Mouse (Mus musculus) CH12F3 (cell line): Measurements from ENCODE around the gene Baiap3.

Experiments used
- in situ Hi-C: fragments of 300-500 bp; cut with MboI; formaldehyde crosslinking; loops from 2 replicates; pipeline ENCODE4 v1.14.3; 2020; ENCODE audit warnings: low sequenced_read_pairs

Gene Baiap3

GRCm38 (mm10) chr17:25256140-25256754, at the start of gene Baiap3:
Gene Baiap3, minus strand, starts transcription at chr17:25256364.
- in situ Hi-C loops, result no loop called here

- in situ Hi-C loops, result no loop called here
Measured at GRCm38 (mm10) chr17:25298094-25298493, 41.9 kb upstream of the Baiap3 start, which contains the start of gene Prss34. Gene Prss34, plus strand, starts transcription at chr17:25298394.

DNA sequence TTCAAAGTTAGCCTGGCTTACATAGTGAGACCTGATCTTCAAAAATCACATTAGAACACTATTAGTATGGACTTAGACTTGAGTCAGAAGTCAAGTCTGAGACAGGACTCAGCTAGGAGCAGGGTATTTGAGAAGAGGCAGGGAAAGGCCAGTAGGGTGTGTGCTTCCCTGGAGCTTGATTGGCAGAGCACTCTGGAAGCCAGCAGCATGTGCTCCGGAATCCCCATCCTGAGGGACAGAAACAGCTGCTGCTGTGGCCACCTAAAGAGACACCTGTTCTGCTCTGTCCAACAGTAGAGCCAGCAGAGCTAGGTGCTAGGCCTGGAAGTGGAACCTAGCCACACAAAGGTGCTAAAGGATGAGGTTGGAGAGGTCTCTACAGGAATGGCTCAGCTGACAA, 37.9 kb upstream of the Baiap3 start:
- in situ Hi-C loops, result no loop called here

- in situ Hi-C loops, result no loop called here
Measured at GRCm38 (mm10) chr17:25293495-25293894, 37.3 kb upstream of the Baiap3 start.

- in situ Hi-C loops, result no loop called here
Measured at GRCm38 (mm10) chr17:25290411-25290810, 34.2 kb upstream of the Baiap3 start.

GRCm38 (mm10) chr17:25288842-25289241, 32.7 kb upstream of the Baiap3 start:
- in situ Hi-C loops, result no loop called here

DNA sequence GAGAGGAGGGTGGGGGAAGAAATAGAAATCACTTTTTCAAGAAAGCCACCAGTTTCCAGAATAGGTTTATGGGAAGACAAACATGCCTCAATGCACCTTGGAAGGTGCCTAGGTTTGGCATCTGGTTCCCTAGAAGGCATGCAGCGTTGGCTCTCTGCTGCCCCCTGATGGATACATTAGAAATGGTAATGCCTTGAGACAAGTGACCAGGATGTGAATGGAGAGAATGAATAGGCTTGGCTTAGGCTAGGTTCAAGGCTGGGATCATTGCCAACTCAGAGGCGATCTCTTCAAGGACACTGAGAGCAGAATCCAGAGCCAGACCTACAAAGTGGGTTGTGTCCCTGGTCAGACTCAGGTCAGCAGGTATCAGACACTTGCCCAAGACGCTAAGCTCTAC, 28.9 kb upstream of the Baiap3 start:
- in situ Hi-C loops, result no loop called here

- in situ Hi-C loops, result no loop called here
Measured at GRCm38 (mm10) chr17:25282133-25282532, 26.0 kb upstream of the Baiap3 start.

DNA sequence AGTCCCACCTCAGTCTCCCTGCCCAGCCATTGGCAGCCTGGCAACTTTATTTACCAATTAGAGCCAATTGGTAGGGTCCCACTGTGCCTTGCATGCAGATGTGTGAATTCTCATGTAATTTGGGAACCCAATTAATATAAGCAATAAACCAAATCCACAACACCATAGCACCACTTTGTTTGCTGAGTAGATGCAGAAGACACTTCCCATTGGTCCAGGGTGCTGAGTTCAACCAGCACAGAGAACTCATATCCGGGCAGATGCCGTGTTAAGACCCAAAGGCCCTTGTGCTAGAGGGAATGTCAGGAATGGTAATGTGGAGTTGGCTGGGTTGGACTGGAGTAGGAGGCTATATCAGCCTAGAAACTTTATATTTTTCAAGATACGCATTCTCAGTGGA, 19.7 kb upstream of the Baiap3 start:
- in situ Hi-C loops, result no loop called here

DNA sequence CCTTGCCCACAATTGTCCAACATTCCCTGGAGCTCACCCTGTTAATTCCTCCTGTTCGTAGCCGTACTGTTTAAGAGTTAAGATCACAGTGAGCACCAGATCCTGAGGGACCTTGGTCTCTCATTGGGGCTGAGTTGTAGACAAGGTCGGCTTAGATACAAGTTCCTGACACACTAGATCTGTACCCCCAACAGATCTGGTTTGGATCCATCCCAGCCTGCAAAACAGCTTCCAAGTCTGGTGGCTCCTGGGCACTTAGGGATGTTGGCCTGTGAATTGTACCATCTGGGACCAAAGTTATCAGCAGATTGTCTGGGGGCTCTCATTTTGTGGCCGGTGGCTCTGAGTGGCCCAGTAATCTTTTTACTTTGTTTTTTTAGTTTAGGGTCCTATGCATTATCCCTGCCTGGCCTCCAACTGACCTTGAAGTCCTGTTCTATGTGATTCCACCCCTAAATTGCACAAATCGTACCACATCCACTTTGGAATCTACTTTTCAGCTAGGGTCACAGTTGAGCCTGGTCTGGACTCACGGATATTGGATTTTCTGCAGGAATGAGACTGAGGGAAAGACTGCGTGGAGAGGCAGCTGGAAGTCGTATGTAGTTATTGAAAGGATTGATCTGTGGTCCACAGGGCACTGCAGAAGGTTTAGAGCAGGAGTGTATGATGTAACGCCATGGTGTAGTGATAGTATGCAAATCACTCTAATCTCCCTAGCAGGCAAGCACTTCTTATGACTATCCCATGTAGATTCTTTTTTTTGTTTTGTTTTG, 18.6 kb upstream of the Baiap3 start, which contains the start of gene Ube2i:
Gene Ube2i (minus strand): TSS at position 52 of the 776 bp plus-strand sequence.
- in situ Hi-C loops, result no loop called here

GRCm38 (mm10) chr17:25273706-25274501, 17.7 kb upstream of the Baiap3 start:
- in situ Hi-C loops, result no loop called here

- in situ Hi-C loops, result no loop called here
Measured at GRCm38 (mm10) chr17:25272951-25273705, 17.0 kb upstream of the Baiap3 start.

DNA sequence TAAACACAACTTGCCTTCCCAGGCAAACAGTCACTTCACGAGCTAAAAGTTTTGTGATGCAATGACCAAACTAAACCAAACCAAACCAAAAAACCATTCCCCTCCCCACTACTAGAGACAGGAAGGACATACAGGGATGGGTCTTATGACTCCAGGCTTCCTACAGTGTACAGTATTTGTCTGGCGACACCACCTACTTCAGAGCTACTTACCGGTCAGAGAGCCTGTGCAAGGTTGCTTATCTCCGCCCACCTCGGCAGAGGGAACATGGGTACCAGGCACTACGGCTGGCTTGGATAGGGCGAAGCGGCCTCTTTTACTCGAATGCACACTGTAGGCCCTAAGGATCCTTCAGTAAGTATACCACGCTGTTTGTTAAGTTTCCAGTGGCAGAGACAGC, 16.2 kb upstream of the Baiap3 start:
- in situ Hi-C loops, result no loop called here

- in situ Hi-C loops, result no loop called here
Measured at GRCm38 (mm10) chr17:25270795-25271335, 14.7 kb upstream of the Baiap3 start.

DNA sequence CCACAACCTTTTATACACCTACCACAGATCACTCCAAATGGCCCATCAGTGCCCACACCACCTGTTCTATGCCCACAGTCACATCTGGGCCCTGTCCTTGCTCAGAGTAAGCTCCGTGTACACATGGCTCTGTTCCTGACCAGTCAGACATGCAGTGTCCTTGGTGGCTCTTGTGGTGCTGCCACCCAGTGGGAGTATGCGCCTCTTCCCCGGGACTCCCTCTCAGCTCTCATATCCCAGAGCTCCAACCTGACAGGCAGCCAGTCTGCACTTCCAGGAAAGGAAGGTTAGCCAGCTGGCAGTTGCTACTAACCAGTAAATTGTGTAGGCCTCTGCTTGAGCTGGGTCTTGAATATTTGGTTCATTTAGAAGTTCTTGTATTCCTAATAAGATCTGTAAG, 8.3 kb upstream of the Baiap3 start:
- in situ Hi-C loops, result no loop called here

- in situ Hi-C loops, result no loop called here
Measured at GRCm38 (mm10) chr17:25257804-25258261, 1.7 kb upstream of the Baiap3 start.

DNA sequence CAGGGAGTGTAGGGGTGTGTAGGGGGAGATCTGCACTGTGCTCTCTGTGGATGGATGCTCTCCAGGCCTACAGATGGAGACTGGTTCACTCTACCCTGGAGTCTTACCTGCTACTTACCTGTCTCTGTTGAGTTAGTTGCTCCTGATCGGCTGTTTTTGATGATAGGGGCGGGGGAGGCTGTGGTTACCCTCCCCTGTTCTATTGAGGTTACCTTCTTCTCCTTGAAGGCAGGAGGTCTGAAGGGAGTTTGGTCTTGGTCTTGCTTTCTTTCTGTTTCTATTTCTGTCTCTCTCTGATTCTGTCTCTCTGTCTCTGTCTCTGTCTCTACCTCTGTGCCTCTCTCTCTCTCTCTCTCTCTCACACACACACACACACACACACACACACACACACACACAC, 1.1 kb downstream of the Baiap3 start:
- in situ Hi-C loops, result no loop called here

DNA sequence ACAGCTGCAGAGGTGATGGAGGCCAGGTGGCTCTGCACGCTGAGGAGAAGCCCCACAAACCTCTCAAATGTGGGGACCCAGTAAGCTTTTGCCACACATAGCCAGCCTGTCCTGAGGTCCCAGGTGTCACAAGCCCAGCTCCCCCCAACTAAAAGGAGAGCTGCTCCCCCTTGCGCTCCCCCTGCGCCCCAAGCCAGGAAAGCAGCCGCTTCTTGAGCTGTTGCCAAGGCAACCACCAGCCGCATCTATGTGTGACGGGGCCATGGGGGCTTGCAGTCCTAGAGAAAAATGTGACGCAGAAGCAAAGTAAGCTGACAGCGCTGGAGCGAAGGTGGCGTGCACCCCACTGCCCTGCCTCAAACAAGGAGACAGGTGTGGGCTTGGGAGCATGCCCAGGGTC, 2.4 kb downstream of the Baiap3 start:
- in situ Hi-C loops, result no loop called here

DNA sequence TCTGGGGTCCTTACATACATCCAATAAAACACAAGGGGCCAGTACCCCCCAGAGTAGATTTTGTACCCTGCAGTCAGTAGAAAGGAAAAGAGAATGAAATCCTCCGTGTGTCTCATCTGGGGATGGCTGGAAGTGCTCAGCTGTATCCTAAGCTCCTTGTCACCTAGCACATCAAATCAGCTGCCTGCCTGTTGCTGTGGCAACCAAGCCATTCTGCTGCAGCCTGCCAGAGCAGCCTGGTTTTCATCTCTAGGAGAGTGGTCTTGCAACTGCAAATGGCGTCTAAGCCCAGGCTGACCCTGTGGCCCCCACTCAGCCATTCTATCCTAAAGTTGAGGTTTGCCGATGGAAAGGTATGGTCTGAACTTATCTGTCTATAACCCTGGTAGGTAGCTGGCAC, 3.5 kb downstream of the Baiap3 start:
- in situ Hi-C loops, result no loop called here

DNA sequence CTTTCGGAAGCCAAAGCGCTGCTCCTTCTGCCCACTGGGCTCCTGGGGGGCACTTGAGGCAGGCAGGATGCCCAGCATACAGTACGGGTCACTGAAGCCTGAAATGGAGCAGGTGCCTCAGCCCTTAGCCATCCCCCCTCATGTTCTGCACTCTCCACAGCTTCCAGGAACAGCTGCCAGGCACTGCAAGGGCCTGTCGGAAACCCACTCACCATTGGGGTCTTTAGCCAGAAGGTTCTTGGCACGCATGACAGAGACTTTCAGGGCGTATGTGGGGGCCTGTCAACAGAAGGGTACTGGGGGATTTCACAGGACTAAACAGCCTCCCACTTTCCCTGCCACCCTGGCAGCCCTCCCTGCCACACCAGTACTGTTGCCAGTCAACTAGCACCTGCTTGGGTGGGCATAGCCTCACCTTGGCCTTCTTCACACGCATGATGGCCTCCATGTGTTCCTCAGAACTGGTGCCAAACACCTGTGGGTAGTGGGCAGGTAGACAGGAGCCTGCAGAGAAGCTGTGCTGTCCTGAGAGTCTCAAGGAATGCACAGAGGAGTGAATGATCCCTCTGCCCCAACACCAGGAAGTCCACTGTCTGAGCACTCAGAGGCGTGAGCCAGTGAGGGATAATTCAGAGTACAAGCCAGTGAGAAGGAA, 5.9 kb downstream of the Baiap3 start:
- in situ Hi-C loops, result no loop called here
